Mouse (Mus musculus) lung, adult 18-20 months (tissue): ENCODE results near the gene Whamm.

Experiments
- DNase-seq, 2 experiments: peaks; one replicate each; pipeline ENCODE4 v3.0.0; 2022; ENCODE audit warnings: mixed read lengths in 2 of 2

The Whamm gene

GRCm38 (mm10) chr7:81564766-81565165 is 6.3 kb upstream of the Whamm start:
- no peak for DNase-seq

GRCm38 (mm10) chr7:81565381-81566055 is 5.5 kb upstream of the Whamm start:
- DNase-seq = no peak

- DNase-seq = no peak
Measured at GRCm38 (mm10) chr7:81566332-81566731, 4.7 kb upstream of the Whamm start.

DNA sequence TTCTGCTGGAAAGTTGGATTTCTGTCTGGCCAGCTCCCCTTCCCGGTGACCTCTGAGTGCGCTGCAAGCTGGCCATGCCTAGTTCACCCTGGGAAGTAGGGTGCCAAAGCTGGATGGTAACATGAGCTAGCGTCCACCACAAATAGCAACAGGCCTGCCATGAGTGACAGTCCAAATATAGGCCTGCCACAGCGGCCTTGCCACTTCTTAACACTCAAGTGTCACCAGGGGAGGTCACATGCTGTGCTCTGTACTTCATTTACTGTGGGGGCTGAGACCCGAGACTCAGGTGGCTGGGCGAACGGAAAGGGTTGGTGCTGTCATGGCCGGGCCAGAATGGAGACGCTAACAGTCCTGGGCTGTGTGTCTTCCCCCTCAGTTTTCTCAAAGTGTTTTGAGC is 4.2 kb upstream of the Whamm start, which contains the start of gene Fsd2:
Gene Fsd2, minus strand, starts transcription at position 53 of the 400 bp plus-strand sequence.
- peak; percentile 15 to 34 for DNase-seq

DNA sequence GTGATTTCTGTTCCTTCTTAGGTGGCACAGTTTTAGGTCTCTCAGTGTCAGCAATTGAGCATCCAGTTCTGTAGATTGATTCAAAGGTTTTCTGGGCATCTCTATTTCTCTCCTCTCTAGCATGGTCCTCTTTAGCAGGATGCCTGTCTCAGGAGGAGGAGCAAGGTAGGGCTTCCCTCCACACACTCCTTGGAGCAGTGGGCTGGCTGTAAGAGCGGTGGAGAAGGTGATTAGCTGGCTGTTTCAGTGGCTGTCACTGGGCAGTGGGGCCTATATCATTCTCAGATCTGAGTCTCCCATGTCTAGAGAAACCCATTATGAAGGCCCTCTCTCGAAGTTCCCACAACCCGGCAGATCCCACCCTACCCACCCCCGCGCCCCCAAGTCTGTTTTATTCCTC is 3.7 kb upstream of the Whamm start:
- DNase-seq = no peak

- no peak for DNase-seq
Measured at GRCm38 (mm10) chr7:81569851-81570250, 1.2 kb upstream of the Whamm start.

- DNase-seq = no peak
Measured at GRCm38 (mm10) chr7:81570271-81570670, 795 bp upstream of the Whamm start.

DNA sequence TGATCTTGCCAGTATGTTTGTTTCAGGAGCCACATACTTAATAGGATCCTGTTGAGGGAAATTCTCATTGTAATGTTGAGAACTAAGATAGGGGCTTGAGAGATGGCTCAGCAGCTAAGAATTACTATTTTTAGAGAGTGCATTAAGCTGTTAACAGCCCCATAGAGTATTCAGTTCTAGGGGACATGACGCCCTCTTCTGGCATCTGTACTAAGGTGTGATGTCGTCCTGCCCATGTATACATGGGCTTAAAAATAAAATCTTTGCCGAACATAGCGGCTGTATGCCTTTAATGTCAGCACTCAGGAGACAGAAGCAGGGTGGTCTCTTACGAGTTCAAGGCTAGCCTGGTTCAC is 336 bp upstream of the Whamm start:
- DNase-seq = no peak

GRCm38 (mm10) chr7:81571941-81572441 is 925 bp downstream of the Whamm start:
- peak in 1 of 2 experiments; percentile 41 for DNase-seq

DNA sequence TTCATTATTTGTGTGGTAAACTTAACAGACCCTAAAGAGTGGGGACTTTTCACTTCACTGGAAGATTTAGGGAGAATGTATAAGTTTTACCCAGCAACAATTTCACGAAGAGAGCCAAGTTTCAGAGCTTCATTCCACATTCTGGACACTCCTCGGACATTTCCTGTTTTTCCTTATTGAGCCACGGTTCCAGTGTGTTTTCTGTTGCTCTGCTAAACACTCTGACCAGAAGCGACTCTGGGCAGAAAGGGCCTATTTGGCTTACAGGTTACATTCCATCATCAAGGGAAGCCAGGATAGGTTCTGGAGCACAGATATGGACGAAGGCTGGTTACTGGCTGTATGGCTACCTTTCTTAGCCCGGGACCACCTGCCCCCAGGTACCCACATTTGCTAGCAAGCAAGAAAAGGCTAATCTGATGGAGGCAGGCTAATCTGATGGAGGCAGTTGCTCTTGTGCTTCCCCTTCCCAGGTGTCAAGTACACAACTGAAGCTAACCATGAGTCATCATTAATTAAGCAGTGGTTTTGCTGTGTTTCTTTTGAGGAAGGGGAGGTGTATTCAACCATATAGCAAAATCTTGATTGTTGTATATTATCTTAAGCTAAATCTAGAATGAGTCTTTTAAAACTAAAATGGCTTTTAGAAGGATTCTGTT is 1.7 kb downstream of the Whamm start:
- DNase-seq = no peak

DNA sequence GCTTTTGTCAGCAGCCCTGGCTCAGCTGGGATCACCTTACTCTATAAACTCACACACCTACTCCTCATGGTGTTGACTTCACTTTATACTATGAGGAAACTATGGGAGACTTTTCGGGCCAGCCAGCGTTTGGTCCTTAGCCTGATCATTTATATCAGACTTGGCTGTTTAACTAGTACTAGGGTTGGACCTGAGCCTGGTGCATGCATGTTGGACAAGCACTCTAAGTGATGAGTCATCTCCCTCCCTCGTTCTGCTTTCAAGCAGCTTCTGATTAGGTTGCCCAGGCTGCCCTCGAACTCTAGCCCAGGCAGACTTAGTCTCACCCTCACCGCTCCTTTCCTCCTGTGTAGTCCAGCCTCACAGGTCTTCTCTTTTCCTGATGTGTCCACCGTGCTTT is 2.3 kb downstream of the Whamm start:
- DNase-seq = peak; percentile 53 to 66

DNA sequence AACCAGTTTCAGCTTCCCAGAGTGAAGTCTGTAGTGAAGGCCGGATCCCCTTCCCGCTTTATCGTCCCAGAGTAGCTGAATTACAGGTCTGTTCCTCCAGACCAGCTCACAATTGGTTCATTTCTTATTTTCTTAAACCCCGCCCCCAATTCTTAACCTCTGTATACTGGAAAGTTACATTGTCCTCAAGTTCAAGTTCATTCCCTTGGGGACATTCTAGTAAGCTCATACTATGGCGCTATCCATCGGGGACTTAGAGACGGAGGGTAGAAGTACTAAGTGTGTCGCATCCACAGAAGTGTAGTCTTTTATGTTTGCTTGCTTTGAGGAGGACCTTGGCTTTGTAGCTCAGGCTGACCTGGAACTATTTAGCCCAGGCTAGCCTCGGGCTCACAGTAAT is 2.8 kb downstream of the Whamm start:
- no peak for DNase-seq

- DNase-seq = no peak
Measured at GRCm38 (mm10) chr7:81575606-81576005, 4.5 kb downstream of the Whamm start.

DNA sequence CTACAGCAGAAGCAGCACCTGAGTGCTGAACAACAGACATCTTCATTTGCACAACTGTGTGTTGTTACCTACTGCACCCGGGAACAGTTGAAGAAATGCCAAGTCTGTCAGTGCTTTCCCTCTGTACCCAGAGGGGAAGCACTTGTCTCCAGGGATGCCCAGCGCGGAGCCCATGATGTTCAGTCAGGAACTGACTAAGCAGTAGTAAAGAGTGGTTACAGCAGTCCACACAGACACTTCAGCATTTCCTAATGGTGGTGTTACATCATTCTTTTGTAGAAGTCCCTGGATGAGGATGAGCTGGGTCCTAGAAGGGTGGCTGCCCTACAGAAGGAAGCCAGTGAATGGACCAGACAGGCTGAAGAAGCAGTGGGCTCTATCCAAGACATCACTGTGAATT is 6.8 kb downstream of the Whamm start:
- no peak for DNase-seq

GRCm38 (mm10) chr7:81578413-81578812 is 7.3 kb downstream of the Whamm start:
- peak; percentile 34 to 50 for DNase-seq

- no peak for DNase-seq
Measured at GRCm38 (mm10) chr7:81579312-81579711, 8.2 kb downstream of the Whamm start.

GRCm38 (mm10) chr7:81583512-81583911 is 12.4 kb downstream of the Whamm start:
- no peak for DNase-seq

DNA sequence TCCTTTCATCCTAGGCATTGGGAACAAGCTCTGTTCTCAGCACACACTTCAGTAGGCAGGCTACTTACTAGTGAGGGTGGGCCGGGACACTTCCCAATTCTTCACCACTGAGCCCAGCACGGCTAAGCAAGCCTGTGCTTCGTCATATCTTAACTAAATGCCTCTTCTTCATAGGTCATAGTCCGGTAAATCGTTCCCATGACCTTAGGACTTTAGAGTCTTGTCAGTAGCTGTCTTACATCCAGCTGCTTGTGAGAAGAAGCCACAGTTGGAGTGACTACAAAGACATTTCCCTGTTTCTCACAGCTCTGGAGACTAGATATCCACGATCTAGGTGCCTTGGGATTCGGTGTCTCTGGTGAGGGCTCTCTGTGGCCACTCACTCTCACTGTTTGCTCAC is 14.3 kb downstream of the Whamm start:
- no peak for DNase-seq

- no peak for DNase-seq
Measured at GRCm38 (mm10) chr7:81587238-81587637, 16.2 kb downstream of the Whamm start.

GRCm38 (mm10) chr7:81592686-81593085 is 21.6 kb downstream of the Whamm start:
- no peak for DNase-seq

GRCm38 (mm10) chr7:81593387-81593786 is 22.3 kb downstream of the Whamm start:
- no peak for DNase-seq

GRCm38 (mm10) chr7:81595056-81595455 is 24.0 kb downstream of the Whamm start:
- DNase-seq = no peak

DNA sequence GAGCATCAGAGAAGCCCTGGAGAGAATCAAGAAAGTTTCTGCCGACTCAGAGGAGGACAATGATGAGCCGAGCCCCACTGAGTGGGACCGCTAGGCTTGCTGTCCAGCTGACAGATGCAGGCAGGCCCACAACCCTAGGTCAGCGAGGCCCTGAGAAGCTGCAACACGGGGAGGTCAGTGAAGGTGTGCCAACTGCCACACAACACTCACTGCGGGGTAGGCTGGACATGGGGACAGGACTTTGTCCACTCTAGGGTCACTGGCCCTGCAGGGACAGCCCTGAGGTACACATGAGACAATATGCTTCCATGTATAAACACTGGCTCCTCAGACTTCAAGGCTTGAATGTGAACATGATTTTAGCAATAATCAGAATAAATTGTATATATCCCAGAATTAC is 25.0 kb downstream of the Whamm start:
- no peak for DNase-seq

DNA sequence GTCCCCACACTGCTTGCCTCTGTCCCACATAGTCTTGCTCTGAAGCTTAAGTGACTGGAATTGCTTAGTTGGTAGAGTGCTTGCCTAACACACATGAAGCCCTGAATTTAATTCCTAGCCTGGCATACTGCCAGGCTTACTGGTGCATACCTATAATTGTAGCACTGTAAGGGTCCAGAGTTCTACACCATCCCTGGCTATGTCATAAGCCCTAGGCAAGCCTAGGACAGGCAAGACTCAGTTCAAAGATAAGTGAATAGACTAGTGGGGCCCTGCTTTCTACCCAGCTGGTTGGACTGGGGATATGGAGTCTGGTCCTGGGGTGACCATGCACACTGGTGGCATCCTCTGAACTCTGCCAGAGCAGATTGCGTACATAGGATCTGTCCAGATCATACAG is 26.6 kb downstream of the Whamm start:
- DNase-seq = no peak
